Mouse (Mus musculus) megakaryocyte, embryonic 14.5 days (primary cell): ENCODE measurements around the gene Efna3.

Experiments
- FLI1 ChIP-seq: IDR thresholded peaks from 2 replicates; pipeline ENCODE4 v1.6.1; 2012; ENCODE audit warnings: low read length, inconsistent platforms, mixed read lengths
- GATA1 ChIP-seq: IDR thresholded peaks from 3 replicates; pipeline ENCODE4 v1.6.1; 2012; ENCODE audit warnings: mixed read lengths, low read length, inconsistent platforms, borderline replicate concordance

DNA sequence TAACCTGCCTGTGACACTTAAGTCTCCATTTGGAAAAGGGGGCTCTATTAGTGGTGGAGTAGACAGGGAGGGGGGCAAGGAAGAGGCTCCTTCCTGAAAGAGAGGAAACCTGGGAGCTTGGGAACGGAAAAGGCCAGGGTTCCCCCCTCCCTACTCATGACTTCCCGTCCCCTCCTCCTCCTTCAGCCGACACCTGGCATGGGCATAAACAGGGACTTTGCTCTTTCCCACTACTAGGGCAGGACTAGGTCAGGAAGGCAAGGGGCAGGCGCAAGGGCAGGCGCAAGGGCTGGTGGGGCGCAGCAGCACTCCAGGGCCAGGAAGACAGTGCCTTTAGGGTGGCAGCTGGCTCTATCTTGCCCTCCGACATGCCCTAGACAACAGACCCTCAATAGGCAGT lies 44.7 kb downstream of the Efna3 start:
- no peak for TF ChIP-seq FLI1
- no peak for TF ChIP-seq GATA1
